Mouse (Mus musculus): Measurements from ENCODE around the gene Ppfibp1. TPM values are rescaled to one million over a fixed set of nuclear protein-coding genes. Genes with fewer than 3 reads are reported as not detected.

Ppfibp1 gene
- total RNA-seq, 2 experiments from 2014 or later: 57.2 to 60.7 TPM

DNA sequence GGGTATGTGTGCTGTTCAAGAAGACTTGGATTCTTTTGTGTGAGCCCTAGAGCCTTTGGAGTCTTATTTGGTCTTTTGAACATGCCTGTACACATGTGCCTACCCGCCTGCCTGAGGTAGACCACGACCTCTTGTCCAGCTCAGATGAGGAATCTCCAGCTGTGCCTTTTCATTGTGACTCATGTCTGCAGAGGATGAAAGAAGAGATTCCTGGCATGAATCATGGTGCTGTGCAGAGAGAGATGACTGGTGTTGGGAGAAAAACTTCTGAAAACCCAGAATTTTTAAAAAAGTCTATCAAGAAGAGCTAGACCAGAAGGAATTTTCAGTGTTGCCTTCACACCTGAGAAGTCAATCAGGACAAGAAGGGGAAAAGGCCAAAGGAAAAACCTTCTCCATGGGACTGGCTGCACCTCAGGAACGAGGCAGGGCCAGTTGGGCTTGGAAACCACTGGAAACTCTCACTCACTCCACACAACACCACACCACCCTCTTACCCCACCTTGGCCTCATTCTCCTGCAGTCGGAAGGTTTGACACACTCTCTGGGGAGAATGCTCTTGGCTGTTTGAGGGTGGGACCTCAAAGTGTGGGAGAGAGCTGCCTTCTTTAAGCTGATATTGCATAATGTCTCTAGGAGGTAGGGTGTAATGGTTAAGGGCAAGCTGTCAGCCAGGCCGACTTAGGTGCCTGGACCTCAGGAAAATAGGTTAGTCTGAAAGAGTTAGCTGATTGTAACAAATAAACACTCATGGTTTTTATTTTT, 21.6 kb downstream of the Ppfibp1 start:
- intact Hi-C loops (cut with DNase I): no loop called here
- DNase-seq (ENCODE audit: low spot score in 2 of 2): peak in 1 of 2 experiments; percentile 53

DNA sequence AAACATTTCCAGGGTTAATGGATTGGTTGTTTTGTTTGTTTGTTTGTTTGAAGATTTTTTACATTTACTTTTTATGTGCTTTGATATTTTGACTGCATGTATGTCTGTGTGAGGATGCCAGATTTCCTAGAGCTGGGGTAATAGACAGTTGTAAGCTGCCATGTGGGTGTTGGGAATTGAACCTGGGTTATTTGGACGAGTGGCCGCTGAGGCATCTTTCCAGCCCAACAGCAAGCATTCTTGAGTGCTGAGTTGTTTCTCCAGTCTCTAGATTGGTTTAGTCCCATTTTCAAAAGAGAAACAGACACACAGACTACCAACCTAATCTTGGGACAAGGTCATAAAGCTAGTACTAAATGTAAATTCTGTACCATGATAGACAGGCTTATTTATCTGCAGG, 22.5 kb downstream of the Ppfibp1 start:
- intact Hi-C loops (cut with DNase I): no loop called here
- DNase-seq (ENCODE audit: low spot score in 2 of 2): no peak

DNA sequence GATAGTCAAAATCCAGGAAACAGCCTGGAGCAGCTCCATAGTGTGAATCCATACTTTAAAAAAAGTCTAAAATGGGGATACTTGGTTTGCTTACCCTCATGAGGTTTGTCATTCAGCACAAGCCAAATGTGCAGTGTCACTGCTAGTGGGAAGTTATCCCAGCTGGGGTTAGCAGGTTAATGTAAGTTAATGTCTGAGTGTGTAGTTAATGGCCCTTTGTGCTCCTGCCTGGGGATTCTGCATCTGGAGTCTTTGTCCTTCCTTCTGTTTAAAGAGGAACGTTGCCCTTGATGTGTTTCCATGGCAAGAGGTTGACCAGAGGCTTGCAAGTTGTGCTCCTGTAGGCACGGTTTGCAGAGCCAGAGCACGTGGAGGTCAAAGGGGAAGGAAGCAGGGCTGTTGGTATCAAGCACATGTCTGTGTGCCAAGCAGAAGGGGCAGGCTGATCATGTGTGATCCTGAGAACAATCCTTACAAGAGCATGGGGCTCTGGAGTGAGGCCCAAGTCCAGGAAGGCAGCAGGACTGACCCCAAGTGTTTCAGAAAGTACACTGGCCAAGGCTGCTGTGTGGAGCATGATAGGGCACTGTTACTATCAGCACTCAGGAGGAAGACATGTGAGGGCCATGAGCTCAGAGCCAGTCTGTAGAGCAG, 24.7 kb downstream of the Ppfibp1 start:
- no peak for DNase-seq (ENCODE audit: low spot score in 2 of 2)
- intact Hi-C loops (cut with DNase I): no loop called here

DNA sequence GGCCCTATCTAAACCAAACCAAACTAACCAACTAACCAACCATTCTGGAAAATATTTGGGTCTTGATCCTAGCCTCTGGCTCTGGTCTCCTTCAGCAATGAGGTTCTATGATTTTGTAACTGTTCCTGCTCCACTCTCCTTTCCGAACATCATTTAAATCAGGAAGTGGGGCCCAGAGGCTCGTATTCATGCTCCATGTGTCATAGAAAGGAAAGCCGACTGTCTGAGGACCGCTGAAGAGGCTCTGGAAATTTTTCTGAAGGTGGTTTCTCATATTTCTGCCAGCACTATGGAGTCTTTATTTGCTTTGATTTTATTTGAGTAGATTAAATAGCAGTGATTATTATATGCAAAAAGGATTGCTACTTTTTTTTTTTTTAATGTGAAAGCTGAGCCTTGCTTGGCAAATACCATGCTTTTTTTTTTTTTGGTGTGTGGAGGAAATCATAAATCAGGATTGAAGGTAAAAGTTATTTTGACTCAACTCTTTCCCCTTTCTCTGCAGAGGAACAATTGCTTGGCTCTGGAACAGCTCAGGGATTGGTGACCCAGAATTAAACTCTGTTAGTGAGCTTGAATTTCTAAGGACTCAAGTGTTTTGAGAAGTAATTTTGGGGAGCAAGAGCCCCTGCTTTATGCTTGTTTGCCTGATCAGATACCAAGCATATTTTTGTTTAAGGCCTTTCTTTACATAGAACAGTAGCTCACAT, 25.4 kb downstream of the Ppfibp1 start:
- intact Hi-C loops (cut with DNase I): no loop called here
- DNase-seq (ENCODE audit: low spot score in 2 of 2): no peak

DNA sequence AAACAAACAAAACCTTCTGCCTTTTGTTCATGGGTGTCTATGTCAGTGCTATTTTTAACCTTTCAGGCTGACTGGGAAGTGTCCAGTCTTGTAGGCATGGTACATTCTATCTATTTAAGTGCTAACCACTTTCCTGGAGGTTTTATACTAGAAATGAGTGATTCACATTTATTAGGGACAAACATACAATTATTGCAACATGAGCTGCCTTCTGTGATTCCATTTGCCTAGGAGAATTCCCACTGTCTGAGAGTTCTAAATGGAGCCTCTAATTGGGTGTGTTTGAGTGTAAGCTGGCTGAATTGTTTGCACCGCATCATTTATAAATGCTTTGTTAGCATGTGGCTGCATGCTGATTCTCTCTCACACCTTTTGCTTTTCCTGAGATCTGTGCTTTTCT, 27.5 kb downstream of the Ppfibp1 start:
- DNase-seq (ENCODE audit: low spot score in 2 of 2): no peak
- intact Hi-C loops (cut with DNase I): no loop called here

DNA sequence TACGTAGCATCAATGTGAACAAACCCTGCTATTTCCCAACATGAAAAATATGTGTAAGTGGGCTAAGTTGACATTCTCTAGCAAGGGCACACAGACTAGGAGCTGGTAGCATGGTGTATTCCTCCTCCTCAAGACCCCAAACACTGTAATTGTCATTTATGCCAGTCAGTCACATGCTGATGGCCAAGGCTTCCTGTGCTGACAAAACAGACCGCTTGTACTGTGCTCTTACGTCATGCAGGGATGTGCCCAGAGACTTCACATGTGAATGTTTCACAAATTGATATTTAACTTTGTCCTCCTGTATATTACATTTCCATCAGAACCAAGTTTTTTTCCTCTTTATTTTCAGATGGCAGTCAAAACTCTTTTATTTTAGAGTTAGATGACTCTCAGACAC, 29.1 kb downstream of the Ppfibp1 start:
- intact Hi-C loops (cut with DNase I): no loop called here
- no peak for DNase-seq (ENCODE audit: low spot score in 2 of 2)

DNA sequence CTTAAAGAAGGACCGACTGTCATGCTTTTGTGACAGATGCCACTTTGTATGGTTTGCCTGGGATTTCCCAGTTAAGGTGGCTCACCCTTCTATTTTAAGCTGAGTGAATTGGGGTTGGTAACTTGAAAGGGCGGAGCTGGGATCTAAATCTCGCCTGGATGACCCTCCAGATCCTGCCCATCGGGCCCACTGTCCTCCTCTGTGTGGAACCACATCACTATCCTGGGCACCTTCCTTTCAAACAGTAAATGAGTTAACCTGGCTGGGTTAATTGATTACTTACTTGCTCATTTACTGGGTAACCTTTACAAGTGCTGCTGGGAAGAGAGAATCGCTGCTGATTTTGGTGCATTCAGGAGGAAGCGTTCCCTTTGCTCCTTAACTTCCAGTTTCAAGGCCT, 30.1 kb downstream of the Ppfibp1 start:
- DNase-seq (ENCODE audit: low spot score in 2 of 2): no peak
- intact Hi-C loops (cut with DNase I): no loop called here

DNA sequence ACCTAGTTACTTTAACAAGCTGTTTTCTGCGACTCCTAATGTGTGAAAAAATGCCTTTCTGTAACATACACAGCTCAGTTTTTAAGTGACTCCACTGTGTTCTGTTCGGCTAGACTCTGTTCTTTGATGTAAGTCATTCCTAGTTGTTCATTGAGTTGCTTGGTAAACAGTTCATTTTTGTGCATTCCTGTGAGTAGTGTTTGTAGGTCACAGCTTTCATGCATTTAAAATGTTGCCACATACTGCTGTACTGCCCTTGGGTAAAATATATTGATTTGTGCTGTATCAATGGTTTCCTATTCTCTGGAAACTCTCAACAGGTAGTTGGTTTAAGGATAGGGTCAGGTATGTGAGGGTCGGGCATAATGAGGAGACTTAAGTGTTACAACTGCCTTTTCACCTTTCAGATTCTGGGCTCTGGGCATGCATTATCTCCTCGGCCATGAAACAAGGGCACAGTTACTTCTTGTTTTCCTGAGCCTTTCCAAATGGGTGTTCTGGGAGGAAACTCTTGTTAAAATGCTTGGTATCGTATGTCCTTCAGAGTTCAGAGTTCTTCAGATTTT, 38.2 kb downstream of the Ppfibp1 start:
- DNase-seq (ENCODE audit: low spot score in 2 of 2): no peak
- intact Hi-C loops (cut with DNase I): no loop called here

DNA sequence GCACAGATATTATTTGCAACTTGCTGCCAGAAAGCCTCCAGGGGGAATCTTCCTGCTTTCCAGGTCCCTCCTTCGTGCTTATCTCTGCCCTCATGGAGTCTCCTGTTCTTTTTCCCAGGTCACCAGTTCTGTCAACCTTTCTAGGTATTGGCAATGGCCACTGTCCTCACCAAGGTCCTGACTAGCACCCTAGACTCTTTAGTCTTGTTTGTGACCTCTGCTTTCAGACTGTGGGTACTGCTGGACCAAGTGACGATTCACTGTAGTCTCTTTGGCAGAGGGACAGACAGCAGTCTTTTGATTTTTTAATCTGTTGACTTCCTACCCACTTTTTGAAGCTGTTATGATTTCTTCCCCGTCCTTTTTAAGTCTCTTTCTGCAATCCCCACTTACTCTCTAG, 39.8 kb downstream of the Ppfibp1 start:
- intact Hi-C loops (cut with DNase I): no loop called here
- no peak for DNase-seq (ENCODE audit: low spot score in 2 of 2)

DNA sequence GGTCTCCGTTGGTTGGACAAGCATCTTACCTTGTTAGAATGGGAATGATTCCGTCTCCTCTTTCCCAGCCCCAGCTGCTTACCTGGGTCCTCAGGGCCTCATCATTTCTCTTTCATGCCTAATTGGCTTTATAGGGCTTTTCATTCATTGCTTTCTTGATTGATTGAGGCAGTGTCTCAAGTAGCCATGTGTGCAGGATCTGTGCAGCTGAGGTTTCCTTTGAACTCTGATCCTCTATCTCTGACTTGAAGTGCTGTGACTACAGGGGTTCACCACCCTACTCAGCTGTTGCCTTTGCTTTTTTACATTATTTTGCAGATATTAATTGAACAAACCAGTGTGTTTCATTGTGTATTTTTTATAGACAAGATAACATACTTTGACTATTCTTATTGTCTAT, 40.7 kb downstream of the Ppfibp1 start:
- no peak for DNase-seq (ENCODE audit: low spot score in 2 of 2)
- intact Hi-C loops (cut with DNase I): no loop called here

DNA sequence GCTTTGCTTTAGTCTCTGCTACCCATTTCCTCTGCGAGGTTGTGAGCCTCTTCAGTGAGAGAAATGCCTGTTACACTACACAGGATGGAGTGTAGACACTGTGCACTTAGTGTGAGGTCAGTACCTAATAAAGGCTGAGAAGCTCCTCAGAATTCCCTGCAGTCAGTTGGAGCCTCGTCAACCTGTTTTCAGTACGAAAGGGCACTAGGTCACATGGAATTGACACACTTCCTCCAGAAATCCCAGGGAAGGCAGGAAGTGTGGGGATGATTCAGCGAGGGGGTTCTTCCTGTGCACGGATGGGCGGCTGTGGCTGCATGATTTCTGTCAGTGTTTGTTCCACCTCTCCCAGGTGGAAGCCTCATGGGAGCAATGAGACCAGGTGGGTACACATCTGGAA, 44.8 kb downstream of the Ppfibp1 start:
- DNase-seq (ENCODE audit: low spot score in 2 of 2): no peak
- intact Hi-C loops (cut with DNase I): no loop called here

DNA sequence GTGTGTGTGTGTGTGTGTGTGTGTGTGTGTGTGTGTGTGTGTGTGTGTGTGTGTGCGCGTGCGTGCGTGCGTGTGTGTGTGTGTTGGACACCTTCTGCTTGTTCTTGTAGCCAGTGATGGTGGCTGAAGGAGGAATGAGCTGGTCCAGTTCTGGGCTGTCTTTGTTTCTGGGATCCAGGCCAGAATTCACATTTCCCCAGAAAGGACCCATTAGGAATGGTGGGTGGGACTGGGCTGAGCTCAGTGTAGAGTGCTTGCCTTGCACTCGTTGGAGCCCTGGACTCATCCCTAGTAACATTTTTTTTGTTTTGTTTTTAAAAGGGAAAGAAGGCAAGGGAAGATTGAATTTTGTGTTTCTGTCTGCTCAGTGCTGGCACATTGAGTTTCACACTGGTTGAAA, 47.7 kb downstream of the Ppfibp1 start:
- DNase-seq (ENCODE audit: low spot score in 2 of 2): no peak
- intact Hi-C loops (cut with DNase I): no loop called here

DNA sequence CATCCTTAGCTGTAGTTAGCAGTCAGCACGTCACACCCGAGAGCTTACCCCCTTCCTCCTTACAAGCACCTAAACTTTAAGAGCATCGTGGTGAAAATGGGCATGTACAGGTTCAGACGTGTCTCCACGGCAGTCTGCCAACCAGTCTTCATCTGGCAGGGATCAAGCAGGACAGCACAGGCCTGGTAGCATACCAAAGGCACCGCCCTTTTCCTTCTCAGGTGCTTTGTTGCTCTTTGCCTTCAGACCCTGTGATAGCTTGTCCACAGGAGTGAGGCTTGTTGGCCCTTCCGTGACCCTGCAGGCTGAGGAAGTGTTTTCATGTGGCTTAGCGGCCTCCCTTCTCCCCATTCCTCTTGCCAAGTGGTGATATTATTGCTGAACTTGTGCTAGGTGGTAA, 50.7 kb downstream of the Ppfibp1 start:
- intact Hi-C loops (cut with DNase I): no loop called here
- no peak for DNase-seq (ENCODE audit: low spot score in 2 of 2)

DNA sequence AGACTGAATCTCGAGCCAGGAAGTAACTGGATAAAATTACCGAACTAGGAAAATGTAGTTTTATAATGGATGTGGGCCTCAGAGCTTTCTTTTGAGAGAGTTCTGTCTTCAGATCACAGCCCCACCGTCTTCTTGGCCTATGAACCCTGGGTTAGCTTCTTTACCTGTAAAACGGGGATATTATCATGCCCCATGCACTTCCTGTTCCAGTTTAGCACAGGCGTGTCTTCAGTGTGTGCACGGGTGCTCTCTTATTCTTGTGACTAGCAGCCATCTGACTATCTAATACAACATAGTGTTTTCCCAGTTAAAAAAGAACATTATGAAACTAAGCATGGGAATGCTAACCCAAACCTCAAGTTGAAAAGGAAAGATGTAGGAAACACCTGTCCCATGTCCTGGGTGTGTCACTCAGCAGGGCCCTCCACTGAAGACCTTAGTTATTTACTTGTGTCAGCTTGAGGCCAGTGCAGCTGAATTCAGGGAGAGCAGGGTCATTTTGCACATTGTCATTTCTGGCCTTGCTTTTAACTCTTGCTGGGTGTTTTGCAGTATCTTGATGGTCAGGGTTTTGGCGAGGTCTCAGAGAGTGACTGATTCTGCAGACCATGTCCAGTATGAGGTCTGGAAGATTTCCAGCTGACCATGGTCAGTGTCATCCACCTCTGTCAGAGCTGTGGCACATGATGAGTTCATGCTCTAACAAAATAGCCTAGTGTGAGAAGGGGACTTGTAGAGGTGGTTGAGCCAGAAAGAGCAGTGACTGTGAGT, 53.4 kb downstream of the Ppfibp1 start:
- intact Hi-C loops (cut with DNase I): no loop called here
- no peak for DNase-seq (ENCODE audit: low spot score in 2 of 2)

DNA sequence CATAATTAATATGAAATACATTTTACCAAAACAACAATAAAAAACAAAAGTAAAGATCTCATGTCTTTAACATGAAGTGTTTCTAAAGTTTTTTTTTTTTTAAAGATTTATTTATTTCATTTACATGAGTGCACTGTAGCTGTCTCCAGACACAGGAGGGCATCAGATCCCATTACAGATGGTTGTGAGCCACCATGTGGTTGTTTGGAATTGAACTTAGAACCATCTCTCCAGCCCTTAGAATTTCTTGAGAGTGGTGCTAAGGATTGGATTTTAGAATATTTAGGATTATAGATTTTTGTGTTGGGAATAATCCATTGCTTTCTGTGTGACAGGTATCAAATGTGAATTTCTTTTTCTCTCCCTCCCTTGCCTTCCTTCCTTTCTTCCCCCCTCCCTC, 55.7 kb downstream of the Ppfibp1 start:
- DNase-seq (ENCODE audit: low spot score in 2 of 2): no peak
- intact Hi-C loops (cut with DNase I): no loop called here

DNA sequence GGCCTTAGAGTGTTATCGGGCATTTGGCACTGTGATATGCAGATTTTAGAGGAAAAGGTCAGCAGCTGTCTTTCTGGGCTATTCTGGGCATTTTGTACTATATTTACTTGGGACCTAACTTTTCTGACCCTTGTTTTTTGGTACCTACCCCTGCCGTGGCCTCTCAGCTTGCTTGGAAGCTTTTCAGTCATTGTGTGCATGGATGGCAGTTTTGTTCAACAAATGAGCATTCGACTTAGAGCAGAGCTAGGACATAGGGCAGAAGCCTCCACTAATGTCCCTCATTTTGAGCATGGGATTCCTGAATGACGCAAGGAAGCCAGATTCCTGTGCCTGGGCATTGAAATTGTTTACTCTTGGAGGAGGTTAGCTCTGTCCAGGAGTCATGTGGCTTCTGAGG, 56.5 kb downstream of the Ppfibp1 start:
- no peak for DNase-seq (ENCODE audit: low spot score in 2 of 2)
- intact Hi-C loops (cut with DNase I): no loop called here

DNA sequence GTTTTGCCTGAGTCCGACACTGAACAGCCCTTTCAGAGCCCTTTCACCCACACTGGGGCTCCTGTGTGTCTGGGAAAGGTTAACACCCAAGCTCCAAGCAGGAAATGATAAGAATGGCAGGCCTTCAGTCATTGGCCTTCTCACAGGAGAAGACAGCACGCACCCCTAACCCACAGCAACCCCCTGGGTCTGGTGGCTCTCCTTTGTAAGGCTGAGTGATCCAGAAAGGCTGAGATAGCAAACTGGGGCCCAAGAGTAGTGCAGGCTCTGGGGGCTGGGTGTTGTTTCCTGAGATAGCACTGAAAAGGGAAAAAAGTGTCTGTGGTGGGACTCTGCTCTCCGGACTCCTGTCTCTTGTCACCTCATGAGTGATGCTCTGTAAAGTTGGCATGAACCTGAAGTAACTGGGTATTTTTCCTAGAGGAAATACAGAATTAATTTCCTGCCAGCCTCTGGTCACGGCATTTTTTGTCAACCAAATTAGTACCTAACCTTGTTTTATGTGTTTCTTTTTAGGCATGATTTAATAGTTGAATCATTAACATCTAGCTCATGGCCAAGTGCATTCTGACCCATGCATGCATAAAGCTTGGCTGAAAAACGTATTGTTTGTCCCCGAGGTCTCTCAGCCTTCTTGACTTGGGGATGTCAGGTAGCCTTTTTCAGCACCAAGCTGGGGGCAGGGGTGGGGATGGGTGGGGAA, 58.2 kb downstream of the Ppfibp1 start:
- intact Hi-C loops (cut with DNase I): no loop called here
- no peak for DNase-seq (ENCODE audit: low spot score in 2 of 2)

DNA sequence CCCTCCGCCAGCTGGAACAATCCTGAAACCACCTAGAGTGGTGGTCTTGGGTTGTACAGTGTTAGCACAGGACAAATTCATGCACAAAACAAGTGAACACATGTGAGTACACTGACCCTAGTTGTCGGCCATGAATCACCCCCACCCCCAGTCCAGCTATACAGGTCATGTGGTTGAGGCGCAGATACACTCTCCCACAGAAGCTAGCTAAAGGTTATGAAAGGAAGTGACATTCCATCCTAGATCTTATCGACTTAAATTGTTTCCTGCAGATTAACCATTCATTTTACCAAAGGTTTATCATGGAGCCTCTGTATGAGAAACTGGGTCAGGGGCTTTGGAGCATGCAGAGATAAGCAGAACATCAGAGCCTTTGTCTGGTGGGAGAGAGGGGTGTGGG, 58.9 kb downstream of the Ppfibp1 start:
- intact Hi-C loops (cut with DNase I): no loop called here
- no peak for DNase-seq (ENCODE audit: low spot score in 2 of 2)

DNA sequence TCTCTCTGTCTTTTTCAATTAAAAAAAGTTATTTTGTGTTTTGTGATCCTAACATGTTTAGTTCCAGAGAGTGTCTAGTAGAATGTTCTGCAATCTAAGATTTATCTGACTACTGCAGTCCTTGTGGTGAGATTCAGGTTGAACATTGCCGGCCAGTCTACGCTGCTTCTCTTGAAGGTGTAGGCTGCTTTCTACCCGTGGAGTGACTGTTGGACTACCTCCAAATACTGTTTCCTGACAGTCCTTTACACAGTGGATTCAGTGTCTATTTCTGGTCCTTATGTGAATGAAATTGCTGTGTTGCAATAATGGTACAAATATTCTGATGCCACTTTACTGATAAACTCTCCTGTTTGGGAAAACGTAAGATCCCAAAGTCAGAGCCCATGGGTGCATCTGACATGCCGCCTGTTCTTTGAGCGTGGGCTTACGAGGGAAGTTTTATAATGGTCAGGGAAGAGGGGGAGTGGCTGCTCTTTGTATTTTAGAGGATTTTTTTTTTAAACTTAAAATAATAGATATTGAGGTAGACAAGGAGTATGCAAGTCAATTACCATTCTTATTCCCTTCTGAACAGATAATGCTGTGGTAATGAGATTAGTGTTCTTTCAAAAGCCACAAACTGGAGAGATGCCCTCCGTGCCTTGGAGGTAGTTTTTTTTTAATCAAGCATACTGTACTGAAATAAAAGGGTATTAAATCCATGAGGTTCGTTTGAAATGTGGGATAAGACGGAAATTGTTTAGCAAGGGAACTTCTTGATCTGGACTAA, 61.6 kb downstream of the Ppfibp1 start:
- DNase-seq (ENCODE audit: low spot score in 2 of 2): peak in 1 of 2 experiments; percentile 39
- intact Hi-C loops (cut with DNase I): no loop called here
